Mouse (Mus musculus): Measurements from ENCODE around the gene Elf1.

DNA sequence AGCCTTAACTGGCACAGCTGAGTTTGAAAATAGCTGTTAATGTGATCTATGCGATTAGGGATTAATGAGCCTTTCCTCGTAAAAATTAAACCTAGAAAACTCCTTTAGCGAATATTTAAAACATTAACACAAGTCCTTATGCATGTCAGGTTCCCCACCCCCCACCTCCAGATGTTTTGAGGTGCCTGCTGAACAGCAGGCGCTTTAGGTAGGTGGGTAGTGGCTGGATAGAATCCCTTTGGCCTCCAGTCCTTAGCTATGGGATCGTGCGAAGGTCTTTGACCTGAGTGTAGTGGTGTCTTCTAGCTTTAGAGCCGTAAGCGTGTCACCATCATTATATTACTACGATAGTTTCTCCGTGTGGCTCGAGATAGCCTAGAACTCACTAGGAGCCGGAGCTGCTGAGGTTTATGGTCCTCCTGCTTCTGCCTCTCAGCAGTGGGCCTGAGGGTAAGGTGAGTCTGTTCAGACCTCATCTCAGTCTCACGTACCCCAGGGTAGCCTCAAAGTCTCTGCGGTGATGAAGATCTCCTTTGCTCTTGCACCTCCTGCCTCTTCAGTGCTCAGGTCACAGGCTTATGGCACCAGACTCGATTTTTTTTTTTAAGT is 1.9 kb downstream of the Elf1 start:
- TF ChIP-seq CTCF (IDR thresholded peaks at IDR 0.05; ENCODE audit: extremely low read depth, insufficient read depth, insufficient read length, insufficient replicate concordance) (no peak), POLR2A (IDR thresholded peaks at IDR 0.05; ENCODE audit: low read depth, low read length) (no peak)
